Mouse (Mus musculus): ENCODE results near the gene Zfp334. TPM values are rescaled to one million over a fixed set of nuclear protein-coding genes. Genes with fewer than 3 reads are reported as not detected.

Gene Zfp334
- total RNA-seq, 2 experiments from 2014 or later: 2.3 TPM

DNA sequence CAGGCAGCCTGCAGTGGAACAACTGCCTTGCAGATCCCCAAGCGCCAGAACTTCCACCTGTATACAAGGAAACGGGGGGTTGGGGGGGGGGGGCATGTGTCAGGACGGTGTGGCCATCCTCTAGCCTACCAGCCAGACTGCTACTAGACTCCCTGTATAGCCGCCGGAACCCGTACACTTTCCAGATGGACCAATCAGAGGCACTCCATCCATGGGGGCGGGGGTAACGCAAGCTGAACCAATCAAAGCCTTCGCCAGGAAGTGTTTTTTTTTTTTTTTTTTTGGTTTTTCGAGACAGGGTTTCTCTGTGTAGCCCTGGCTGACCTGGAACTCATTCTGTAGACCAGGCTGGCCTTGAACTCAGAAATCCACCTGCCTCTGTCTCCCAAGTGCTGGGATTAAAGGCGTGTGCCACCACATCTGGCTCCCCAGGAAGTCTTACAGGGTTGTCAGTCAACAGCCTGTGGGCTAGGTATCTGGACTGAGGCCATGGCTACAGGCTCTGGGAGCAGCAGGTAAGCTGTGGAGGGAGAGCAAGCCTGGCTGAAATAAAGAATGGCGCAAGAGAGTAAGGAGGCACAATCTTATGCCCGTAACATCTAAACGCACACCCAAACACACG lies 10.2 kb upstream of the Zfp334 start:
- intact Hi-C loops (cut with DNase I): no loop called here
- no peak for DNase-seq
- no peak for TF ChIP-seq CTCF (IDR thresholded peaks at IDR 0.05)

DNA sequence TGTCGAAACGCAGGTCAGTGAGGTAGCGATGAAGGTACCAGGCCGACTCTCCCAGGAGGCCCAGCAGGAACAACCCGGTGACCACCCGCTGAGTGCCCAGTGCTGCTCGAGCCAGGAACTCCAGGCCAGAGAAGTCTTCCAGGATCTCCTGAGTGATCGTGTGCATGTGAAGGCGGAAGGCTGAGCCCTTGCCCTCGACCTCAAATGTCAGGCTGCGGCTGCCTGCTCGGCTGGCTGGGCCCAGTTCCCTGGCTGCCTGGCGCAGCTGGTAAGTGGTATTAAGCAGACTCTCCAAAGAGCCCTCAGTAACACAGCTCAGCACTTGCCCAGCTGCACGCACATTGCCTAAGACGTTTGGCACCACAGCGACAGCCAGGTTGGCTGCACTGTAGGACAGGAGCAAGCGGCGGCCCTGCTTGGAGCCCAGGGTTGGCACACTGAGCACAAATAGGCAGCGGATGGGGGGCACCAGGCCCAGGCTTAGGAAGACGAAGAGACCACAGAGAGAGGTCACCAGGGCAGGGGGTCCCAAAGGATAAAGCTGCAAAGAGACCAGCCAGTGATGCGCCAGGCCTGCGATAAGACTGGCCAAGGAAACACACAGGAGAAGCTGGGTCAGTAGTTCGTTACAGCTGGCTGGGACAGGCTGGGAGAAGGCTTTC lies 9.6 kb upstream of the Zfp334 start:
- Histone ChIP-seq H3K4me3 (peak overlapping the region; percentile 62), H3K27ac (peak overlapping the region; percentile 89)
- no peak for TF ChIP-seq CTCF (IDR thresholded peaks at IDR 0.05)
- DNase-seq: peak; percentile 87
- intact Hi-C loops (cut with DNase I): no loop called here

More for the DNA sequence above, 10.2 kb upstream of the Zfp334 start:
- H3K4me3 ChIP-seq: peak overlapping the region; percentile 62
- H3K27ac ChIP-seq: peak overlapping the region; percentile 89

DNA sequence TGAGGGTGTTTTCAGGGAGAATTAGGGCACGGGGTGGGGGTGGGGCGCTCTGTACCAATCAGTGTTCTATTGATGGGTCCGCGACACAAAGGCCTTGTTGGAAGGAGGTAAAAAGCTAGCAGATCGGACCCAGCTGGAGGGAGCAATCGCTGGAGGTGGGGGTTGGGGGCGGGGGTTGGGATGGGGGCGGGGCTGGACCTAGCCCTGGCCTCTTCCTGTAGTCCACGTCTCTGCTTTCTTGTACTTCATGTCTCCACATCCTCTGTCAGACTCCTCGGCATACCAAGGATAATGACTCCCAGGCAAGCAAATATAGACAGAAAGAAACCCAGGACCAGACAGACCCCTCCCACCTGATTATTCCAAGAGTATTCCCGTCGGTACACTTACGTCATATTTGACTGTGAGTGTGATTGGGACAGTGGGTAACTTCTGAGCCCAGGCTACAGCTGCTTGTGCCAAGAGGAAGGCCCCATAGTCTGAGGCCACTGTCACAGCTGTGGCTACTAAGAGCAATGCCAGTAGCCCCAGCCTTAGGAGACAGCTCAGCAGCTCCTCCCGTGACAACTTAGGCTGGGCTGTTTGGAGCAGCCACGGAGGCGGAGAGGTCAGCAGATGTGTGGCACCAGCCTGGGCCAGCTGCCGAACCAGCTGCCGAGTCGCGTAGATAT lies 8.9 kb upstream of the Zfp334 start:
- no peak for DNase-seq

DNA sequence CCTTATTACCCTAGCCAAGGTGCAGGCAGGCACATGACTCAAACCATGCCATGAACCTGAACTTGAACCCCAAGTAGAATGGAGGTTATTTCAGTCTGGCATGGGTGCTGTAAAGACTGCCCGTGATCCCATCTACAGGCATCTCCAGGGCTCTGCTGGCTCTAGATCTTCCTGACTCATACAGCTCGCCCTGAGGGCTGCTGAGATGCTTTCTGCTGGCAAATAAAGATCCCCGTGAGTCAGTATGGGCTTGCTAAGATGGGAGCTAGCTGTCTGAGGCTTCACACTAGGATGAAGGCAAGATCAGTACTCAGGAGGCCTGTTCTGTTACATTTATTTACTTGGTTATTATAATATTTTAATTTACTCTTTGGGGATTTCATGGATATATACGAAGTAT lies 4.1 kb upstream of the Zfp334 start:
- intact Hi-C loops (cut with DNase I): no loop called here
- TF ChIP-seq CTCF (IDR thresholded peaks at IDR 0.05): no peak

More for the DNA sequence above, 8.9 kb upstream of the Zfp334 start:
- Histone ChIP-seq H3K27ac (peak overlapping the region; percentile 89), H3K4me3 (peak overlapping the region; percentile 62)
- intact Hi-C loops (cut with DNase I): no loop called here
- TF ChIP-seq CTCF (IDR thresholded peaks at IDR 0.05): no peak

DNA sequence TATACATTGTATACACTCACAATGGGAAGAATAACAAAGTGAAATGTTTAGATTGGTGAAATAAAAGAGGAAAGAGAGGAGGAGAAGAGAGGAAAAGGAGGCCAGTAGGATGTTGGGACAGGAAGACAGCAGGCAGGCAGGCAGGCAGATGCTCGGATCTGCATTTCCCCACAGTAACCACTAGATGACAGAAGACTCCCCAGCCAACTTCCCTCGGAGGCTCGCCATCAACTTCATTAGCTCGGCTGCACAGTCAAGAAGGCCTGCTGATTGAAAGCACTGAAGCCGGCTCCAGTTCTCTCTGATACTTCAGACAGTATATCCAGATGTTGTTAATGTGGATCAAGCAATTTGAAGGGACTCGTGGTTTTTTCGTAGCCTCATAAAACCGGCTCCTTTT lies 3.5 kb upstream of the Zfp334 start:
- intact Hi-C loops (cut with DNase I): loop anchor here (2.0 kb wide), 1 partner anchor 95 kb away; no protein-coding TSS in a partner anchor
- DNase-seq: peak; percentile 73
- peak; percentile 85 for TF ChIP-seq CTCF (IDR thresholded peaks at IDR 0.05)
- Histone ChIP-seq H3K4me3 (no peak overlapping the region), H3K27ac (no peak overlapping the region)

More for the DNA sequence above, 4.1 kb upstream of the Zfp334 start:
- DNase-seq: no peak
- no peak overlapping the region for H3K27ac ChIP-seq
- no peak overlapping the region for H3K4me3 ChIP-seq

DNA sequence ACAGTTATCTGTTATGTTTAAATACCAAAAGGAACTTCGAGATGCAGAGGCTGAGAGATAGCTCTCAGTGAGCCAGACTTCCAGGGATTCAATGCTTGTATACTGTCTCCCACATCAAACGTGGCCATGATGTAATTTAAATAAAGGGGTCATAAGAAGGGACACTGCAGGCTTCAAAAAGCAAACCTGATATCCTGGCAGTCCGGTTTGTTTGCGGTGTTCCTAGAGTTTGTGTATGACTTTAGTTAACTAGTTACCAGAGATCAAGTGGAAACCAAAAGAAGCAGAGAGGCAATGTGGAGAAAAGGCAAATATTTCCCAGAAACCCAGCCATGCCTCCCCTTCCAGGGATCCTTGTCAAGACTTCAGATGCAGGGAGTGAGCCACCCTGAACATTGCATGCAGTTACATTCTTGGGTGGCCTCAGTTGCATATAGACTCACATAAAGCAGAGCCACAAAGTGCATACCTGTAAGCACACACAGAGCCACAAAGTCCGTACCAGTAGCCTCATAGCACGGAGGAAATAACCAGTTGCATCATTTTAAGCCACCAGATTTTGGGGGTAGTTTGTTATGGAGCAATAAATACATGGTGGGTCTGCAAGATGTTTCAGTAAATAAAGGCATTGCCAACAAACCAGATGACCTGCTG lies 1.4 kb upstream of the Zfp334 start:
- no peak overlapping the region for H3K4me3 ChIP-seq
- TF ChIP-seq CTCF (IDR thresholded peaks at IDR 0.05): no peak
- H3K27ac ChIP-seq: no peak overlapping the region
- intact Hi-C loops (cut with DNase I): loop anchor here (2.0 kb wide), 1 partner anchor 19 kb away; no protein-coding TSS in a partner anchor
- DNase-seq: no peak

DNA sequence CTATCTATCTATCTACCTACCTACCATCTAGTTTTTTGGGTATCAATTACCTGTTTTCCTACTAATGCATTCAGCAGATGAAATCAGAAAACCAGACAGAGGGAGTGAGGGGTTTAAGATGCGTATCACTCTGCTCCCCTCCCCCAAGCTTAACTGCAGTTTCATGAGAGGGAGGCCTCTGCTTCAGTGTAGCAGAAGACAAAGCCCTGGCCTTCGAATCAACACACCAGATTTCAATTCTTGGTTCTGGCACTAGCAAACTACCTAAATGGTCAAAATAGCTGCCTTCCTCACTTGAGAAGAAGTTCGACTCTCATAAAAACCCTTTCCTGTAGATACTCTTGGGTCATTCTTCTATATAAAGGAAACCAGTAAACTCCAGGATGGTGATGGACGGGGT lies 689 bp downstream of the Zfp334 start:
- Histone ChIP-seq H3K27ac (peak overlapping the region; percentile 82; the same call in 1 of the 2 replicates), H3K4me3 (peak overlapping the region; percentile 89)
- no peak for DNase-seq
- no peak for TF ChIP-seq CTCF (IDR thresholded peaks at IDR 0.05)
- intact Hi-C loops (cut with DNase I): no loop called here

DNA sequence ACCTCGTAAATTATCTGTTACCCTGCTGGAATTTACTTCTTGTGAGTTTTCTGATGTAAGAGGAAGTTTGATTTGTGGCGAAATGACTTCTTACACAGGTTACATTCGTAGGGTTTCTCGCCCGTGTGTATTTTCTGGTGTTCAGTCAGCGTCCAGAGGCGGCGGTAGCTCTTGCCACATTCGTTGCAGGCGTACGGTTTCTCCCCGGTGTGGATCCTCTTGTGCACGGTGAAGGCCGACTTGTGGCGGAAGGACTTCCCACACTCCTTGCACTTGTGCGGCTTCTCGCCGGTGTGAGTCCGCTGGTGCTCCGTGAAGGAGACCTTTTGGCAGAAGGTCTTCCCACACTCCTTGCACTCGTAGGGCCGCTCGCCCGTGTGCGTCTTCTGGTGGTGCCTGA lies 8.0 kb downstream of the Zfp334 start:
- no peak for TF ChIP-seq CTCF (IDR thresholded peaks at IDR 0.05)
- no peak overlapping the region for H3K4me3 ChIP-seq
- intact Hi-C loops (cut with DNase I): no loop called here
- H3K27ac ChIP-seq: no peak overlapping the region
- DNase-seq: no peak

DNA sequence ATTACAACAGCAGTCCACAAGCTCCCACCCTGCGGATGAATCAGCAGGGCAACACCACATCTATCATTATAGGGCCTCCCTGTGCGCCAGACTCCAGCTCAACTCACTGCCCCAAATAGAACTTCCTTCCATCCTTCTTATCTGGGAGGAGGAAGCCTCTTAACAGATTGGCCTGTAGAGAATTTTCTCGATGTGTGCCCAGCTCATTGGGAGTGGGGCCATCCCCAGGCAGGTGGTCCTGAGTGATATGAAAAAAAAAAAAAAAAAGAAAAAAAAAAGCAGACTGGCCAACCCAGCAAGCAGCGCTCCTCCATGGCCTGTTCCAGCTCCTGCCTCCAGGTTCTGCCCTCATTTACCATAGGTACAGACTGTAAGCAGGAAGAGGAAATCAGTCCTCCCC lies 12.1 kb downstream of the Zfp334 start:
- H3K4me3 ChIP-seq: no peak overlapping the region
- H3K27ac ChIP-seq: no peak overlapping the region
- TF ChIP-seq CTCF (IDR thresholded peaks at IDR 0.05): no peak
- no peak for DNase-seq
- intact Hi-C loops (cut with DNase I): no loop called here

DNA sequence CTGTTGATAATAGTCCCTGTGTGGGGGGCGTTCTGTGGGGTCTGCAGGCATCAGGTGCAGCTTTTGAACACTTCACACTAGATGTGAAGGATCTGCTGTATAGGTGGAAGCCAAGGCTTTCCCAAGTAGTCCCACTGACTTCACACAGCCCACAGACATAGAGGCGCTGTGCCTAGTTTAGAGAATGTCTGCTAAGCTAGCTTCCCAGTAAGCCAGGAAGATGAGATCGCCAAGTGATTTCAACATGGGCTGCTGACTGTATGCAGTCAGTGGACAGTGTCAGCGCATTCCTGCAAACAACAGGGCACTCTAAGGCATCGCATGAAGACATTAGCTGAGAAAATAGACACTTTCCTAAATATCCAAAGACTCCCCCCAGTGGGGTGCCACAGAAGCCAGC lies 12.6 kb downstream of the Zfp334 start:
- H3K4me3 ChIP-seq: no peak overlapping the region
- TF ChIP-seq CTCF (IDR thresholded peaks at IDR 0.05): no peak
- H3K27ac ChIP-seq: no peak overlapping the region
- intact Hi-C loops (cut with DNase I): no loop called here
- no peak for DNase-seq

DNA sequence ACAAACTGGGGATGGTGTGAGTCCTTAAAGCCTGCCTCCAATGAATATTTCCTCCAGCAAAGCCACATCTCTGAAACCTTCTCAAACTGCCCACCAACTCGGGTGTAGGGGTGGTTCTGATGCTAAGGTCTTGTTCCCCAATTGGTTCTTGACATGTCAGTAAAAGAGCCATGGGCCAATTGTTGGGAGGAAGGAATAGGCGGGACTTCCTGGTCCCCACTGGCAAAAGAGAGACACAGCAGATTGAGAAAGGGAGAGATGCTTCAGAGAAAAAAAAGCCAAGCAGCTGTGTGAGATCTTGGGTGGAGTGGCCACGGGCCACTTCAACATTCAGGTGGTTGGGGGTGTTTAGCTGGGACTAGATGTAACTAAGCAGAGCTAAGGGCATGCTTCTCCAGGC lies 17.0 kb downstream of the Zfp334 start:
- Histone ChIP-seq H3K4me3 (no peak overlapping the region), H3K27ac (no peak overlapping the region)
- TF ChIP-seq CTCF (IDR thresholded peaks at IDR 0.05): no peak
- no peak for DNase-seq
- intact Hi-C loops (cut with DNase I): no loop called here

DNA sequence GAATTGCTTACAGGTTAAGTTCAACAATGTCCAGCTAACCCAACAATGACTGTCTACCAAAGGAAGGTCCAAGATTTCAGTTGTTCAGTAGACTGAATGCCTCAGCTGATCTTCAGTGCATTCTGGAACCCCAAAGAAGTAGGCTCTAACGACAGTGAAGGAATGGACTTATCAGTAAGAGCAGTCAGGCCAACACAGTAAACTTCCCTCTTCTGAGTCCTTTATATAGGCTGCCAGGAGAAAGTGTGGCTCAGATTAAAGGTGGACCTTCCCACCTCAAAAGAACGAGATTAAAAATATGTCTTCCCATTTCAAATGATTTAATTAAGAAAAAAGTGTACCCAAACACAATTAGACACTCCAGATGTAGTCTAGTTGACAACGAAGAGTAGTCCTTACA lies 17.7 kb downstream of the Zfp334 start:
- DNase-seq: no peak
- intact Hi-C loops (cut with DNase I): no loop called here
- H3K4me3 ChIP-seq: no peak overlapping the region
- no peak overlapping the region for H3K27ac ChIP-seq
- no peak for TF ChIP-seq CTCF (IDR thresholded peaks at IDR 0.05)

DNA sequence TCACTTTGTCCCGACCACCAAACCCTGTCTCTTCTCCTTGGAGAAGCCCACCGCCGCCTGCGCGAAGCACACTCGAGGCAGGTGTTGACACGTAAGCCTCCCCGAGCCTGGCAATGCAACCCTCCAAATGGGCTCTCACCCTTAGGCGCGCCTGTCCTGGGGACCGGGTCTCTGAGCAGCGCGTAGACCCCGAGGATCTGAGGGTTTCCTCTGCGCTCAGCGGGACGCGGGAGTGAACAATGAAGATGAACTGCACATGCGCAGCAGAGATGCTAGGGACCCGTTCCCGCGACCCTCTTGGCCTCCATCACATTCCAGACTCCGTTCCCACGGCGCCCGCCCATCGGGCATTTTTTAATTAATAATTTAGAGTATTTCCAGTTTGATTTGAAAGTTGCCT lies 19.6 kb downstream of the Zfp334 start, which contains the start of gene Zfp663:
Gene Zfp663, minus strand, starts transcription at position 234 of the 400 bp plus-strand sequence.
- intact Hi-C loops (cut with DNase I): no loop called here
- TF ChIP-seq CTCF (IDR thresholded peaks at IDR 0.05): no peak
- Histone ChIP-seq H3K27ac (no peak within 1 kb of the TSS), H3K4me3 (peak within 1 kb of the TSS; percentile 45)
- DNase-seq: no peak
